Mouse (Mus musculus) heart, adult 2 months (tissue): ENCODE data around the gene Fam120a.

Experiments used
- EP300 ChIP-seq: fragments of 200-500 bp; IDR thresholded peaks from 2 replicates; pipeline ENCODE4 v1.6.1; 2011; ENCODE audit warnings: low read depth, low read length, control low read depth; ENCODE audit not compliant: insufficient read depth
- POLR2A ChIP-seq: fragments of 200-500 bp; IDR thresholded peaks from 2 replicates; pipeline ENCODE4 v1.6.1; 2011; ENCODE audit warnings: mild to moderate bottlenecking, low read depth, low read length, control low read depth; ENCODE audit not compliant: insufficient read depth

GRCm38 (mm10) chr13:48954825-48955224 lies 13.0 kb downstream of the Fam120a start:
- no peak for TF ChIP-seq EP300
- no peak for TF ChIP-seq POLR2A
